Mouse (Mus musculus): Measurements from ENCODE around the gene Dnajc13.

The Dnajc13 gene

GRCm38 (mm10) chr9:104109151-104109550 is 153.6 kb downstream of the Dnajc13 start:
- Histone ChIP-seq H3K4me3 (replicated peaks; ENCODE audit: low read length) (no peak overlapping the region), H3K36me3 (ENCODE audit: insufficient read depth, low read length) (no peaks in the 10 kb centered on the region), H3K9me3 (ENCODE audit: low read length) (peaks cover 22% of the 10 kb centered on the region), H3K27me3 (ENCODE audit: insufficient read depth, low read length) (peaks cover 7% of the 10 kb centered on the region), H3K4me1 (replicated peaks; ENCODE audit: low read depth, low read length) (peaks cover 8% of the 10 kb centered on the region)
- TF ChIP-seq CTCF (conservative IDR thresholded peaks at IDR 0.05; ENCODE audit: low read length) (no peak), POU5F1 (IDR thresholded peaks at IDR 0.05; ENCODE audit: borderline replicate concordance, low read length) (no peak), NANOG (IDR thresholded peaks at IDR 0.05; ENCODE audit: borderline replicate concordance, low read length) (no peak)

DNA sequence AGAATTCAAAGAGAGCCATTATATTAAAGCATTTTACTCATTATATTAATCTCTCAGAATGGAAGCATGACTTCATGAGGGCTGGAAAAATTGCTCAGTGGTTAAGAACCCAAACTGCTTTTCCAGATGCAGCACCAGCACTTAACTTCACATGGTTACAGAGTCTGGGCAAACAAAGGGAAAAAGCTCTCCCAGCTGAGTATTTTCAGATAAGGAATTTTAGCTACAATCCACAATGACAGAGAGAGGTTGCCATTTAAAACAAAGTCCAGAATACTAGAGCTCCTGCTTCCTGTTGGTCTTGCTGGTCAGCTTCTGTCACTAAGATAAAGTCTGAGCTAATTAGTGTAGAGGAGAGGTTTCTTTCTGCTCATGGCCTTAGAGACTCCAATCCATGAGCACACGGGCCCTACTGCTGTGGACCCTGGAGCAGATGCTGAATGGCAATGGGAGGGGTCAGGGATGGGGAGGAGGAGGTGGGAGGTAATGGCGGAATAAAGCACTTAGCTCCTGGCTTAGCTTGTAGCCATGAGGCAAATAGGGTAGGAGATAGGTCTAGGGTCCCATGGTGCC is 154.1 kb downstream of the Dnajc13 start:
- Histone ChIP-seq H3K27me3 (ENCODE audit: insufficient read depth, low read length) (peaks cover 7% of the 10 kb centered on the region), H3K9me3 (ENCODE audit: low read length) (peaks cover 22% of the 10 kb centered on the region), H3K4me3 (replicated peaks; ENCODE audit: low read length) (no peak overlapping the region), H3K4me1 (replicated peaks; ENCODE audit: low read depth, low read length) (peaks cover 13% of the 10 kb centered on the region), H3K36me3 (ENCODE audit: insufficient read depth, low read length) (no peaks in the 10 kb centered on the region)
- TF ChIP-seq NANOG (IDR thresholded peaks at IDR 0.05; ENCODE audit: borderline replicate concordance, low read length) (no peak), POU5F1 (IDR thresholded peaks at IDR 0.05; ENCODE audit: borderline replicate concordance, low read length) (no peak), CTCF (conservative IDR thresholded peaks at IDR 0.05; ENCODE audit: low read length) (no peak)

DNA sequence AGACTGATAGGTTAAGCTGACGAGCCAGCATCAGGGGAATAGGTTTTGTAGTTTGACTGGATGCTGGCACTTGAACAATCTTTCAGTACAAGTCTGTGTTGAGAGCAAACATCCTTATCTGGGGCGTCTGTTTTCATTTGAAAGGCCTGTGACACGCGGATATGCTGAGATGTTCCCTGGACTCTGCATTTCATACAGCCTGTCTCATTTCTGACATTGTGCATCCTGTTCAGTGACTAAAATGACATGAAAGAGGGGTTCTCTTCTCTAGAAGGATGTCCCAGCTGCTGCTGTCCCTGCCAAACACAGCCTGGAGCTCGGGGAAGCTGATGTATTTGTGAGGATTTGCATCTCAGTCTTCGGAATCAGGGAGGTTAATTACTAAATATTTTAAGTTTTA is 155.2 kb downstream of the Dnajc13 start:
- H3K9me3 ChIP-seq (ENCODE audit: low read length), result peaks cover 22% of the 10 kb centered on the region
- H3K4me3 ChIP-seq (replicated peaks; ENCODE audit: low read length), result no peak overlapping the region
- no peak for TF ChIP-seq NANOG (IDR thresholded peaks at IDR 0.05; ENCODE audit: borderline replicate concordance, low read length)
- TF ChIP-seq CTCF (conservative IDR thresholded peaks at IDR 0.05; ENCODE audit: low read length), result no peak

GRCm38 (mm10) chr9:104106930-104107329 is 155.8 kb downstream of the Dnajc13 start:
- Histone ChIP-seq H3K9me3 (ENCODE audit: low read length) (peaks cover 20% of the 10 kb centered on the region), H3K4me3 (replicated peaks; ENCODE audit: low read length) (no peak overlapping the region), H3K27me3 (ENCODE audit: insufficient read depth, low read length) (peaks cover 7% of the 10 kb centered on the region), H3K36me3 (ENCODE audit: insufficient read depth, low read length) (no peaks in the 10 kb centered on the region), H3K4me1 (replicated peaks; ENCODE audit: low read depth, low read length) (peaks cover 30% of the 10 kb centered on the region)
- TF ChIP-seq POU5F1 (IDR thresholded peaks at IDR 0.05; ENCODE audit: borderline replicate concordance, low read length) (no peak), CTCF (conservative IDR thresholded peaks at IDR 0.05; ENCODE audit: low read length) (no peak), NANOG (IDR thresholded peaks at IDR 0.05; ENCODE audit: borderline replicate concordance, low read length) (no peak)

More for the DNA sequence above, 155.2 kb downstream of the Dnajc13 start:
- H3K27me3 ChIP-seq (ENCODE audit: insufficient read depth, low read length), result peaks cover 7% of the 10 kb centered on the region
- no peaks in the 10 kb centered on the region for H3K36me3 ChIP-seq (ENCODE audit: insufficient read depth, low read length)
- peaks cover 24% of the 10 kb centered on the region for H3K4me1 ChIP-seq (replicated peaks; ENCODE audit: low read depth, low read length)

- Histone ChIP-seq H3K4me1 (replicated peaks; ENCODE audit: low read depth, low read length) (peaks cover 46% of the 10 kb centered on the region), H3K36me3 (ENCODE audit: insufficient read depth, low read length) (no peaks in the 10 kb centered on the region), H3K4me3 (replicated peaks; ENCODE audit: low read length) (no peak overlapping the region), H3K9me3 (ENCODE audit: low read length) (peaks cover 10% of the 10 kb centered on the region), H3K27me3 (ENCODE audit: insufficient read depth, low read length) (peaks cover 17% of the 10 kb centered on the region)
- TF ChIP-seq NANOG (IDR thresholded peaks at IDR 0.05; ENCODE audit: borderline replicate concordance, low read length) (peak; percentile 73), CTCF (conservative IDR thresholded peaks at IDR 0.05; ENCODE audit: low read length) (no peak)
Measured at GRCm38 (mm10) chr9:104104986-104105385, 157.7 kb downstream of the Dnajc13 start.

- Histone ChIP-seq H3K4me1 (replicated peaks; ENCODE audit: low read depth, low read length) (peaks cover 62% of the 10 kb centered on the region), H3K27me3 (ENCODE audit: insufficient read depth, low read length) (peaks cover 16% of the 10 kb centered on the region), H3K4me3 (replicated peaks; ENCODE audit: low read length) (peak overlapping the region; percentile 7), H3K36me3 (ENCODE audit: insufficient read depth, low read length) (no peaks in the 10 kb centered on the region), H3K9me3 (ENCODE audit: low read length) (peaks cover 10% of the 10 kb centered on the region)
- TF ChIP-seq POU5F1 (IDR thresholded peaks at IDR 0.05; ENCODE audit: borderline replicate concordance, low read length) (peak; percentile 85; the same call in 1 of the 2 replicates), NANOG (IDR thresholded peaks at IDR 0.05; ENCODE audit: borderline replicate concordance, low read length) (no peak; the same call in 1 of the 2 replicates)
Measured at GRCm38 (mm10) chr9:104102901-104103300, 159.8 kb downstream of the Dnajc13 start.

DNA sequence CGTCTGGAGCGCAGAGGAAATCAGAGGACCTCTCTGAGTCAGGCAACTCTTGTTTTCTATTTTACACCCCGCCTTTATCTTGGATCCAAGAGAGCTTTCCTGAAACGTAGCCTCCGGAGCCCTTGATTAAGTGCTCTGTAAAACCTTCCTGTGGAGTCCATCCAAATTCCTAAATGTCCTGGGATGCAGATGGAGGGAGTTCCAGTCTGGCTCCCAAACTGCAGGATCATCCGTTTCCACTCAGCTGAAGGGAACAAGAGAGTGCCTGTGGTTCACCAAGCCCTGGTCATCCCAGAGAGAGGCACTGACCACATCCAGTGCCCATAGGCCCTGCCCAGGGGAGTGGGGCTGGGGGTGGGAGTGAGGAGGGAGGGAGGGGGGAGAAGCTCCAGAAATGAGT is 160.4 kb downstream of the Dnajc13 start:
- Histone ChIP-seq H3K27me3 (ENCODE audit: insufficient read depth, low read length) (peaks cover 16% of the 10 kb centered on the region), H3K36me3 (ENCODE audit: insufficient read depth, low read length) (no peaks in the 10 kb centered on the region), H3K9me3 (ENCODE audit: low read length) (peaks cover 10% of the 10 kb centered on the region), H3K4me1 (replicated peaks; ENCODE audit: low read depth, low read length) (peaks cover 62% of the 10 kb centered on the region), H3K4me3 (replicated peaks; ENCODE audit: low read length) (peak overlapping the region; percentile 29; the same call in 1 of the 2 replicates)
- no peak for TF ChIP-seq NANOG (IDR thresholded peaks at IDR 0.05; ENCODE audit: borderline replicate concordance, low read length)
- TF ChIP-seq POU5F1 (IDR thresholded peaks at IDR 0.05; ENCODE audit: borderline replicate concordance, low read length), result no peak
- TF ChIP-seq CTCF (conservative IDR thresholded peaks at IDR 0.05; ENCODE audit: low read length), result no peak

- no peak overlapping the region for H3K4me3 ChIP-seq (replicated peaks; ENCODE audit: low read length)
- H3K4me1 ChIP-seq (replicated peaks; ENCODE audit: low read depth, low read length), result peaks cover 62% of the 10 kb centered on the region
- TF ChIP-seq POU5F1 (IDR thresholded peaks at IDR 0.05; ENCODE audit: borderline replicate concordance, low read length) (no peak), CTCF (conservative IDR thresholded peaks at IDR 0.05; ENCODE audit: low read length) (no peak), NANOG (IDR thresholded peaks at IDR 0.05; ENCODE audit: borderline replicate concordance, low read length) (no peak)
- H3K27me3 ChIP-seq (ENCODE audit: insufficient read depth, low read length), result peaks cover 16% of the 10 kb centered on the region
- no peaks in the 10 kb centered on the region for H3K36me3 ChIP-seq (ENCODE audit: insufficient read depth, low read length)
- H3K9me3 ChIP-seq (ENCODE audit: low read length), result peaks cover 10% of the 10 kb centered on the region
Measured at GRCm38 (mm10) chr9:104101458-104101857, 161.3 kb downstream of the Dnajc13 start.

Data from E14TG2a.4 (cell line).